Comparison of ENCODE assay signal across 9 mouse cellular contexts in the genomic region with DNA sequence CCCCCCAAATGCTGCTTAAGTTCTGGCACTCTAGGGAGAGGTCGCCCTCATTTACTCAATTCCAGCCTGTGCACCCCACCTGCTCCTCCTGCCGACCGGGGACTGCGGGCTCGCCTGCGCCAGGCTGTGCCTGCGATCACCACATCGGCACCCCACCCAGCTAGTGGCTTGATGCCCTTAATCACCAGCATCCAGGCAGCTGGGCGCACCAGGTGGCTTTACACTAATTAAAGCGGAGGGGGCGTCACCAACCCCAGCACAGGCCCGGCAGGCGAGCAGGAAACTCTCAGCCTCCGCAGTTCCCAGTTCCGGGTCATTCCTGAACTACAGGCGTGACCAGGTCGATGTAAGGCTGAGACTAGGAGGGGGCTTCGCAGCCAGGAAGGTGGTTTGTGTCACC.
DNase-seq lines count a peak whose midpoint lies in the region; ATAC-seq and TF ChIP-seq lines count a peak whose summit lies in the region.
"Had no signal": no experiment of that assay in that cellular context is flagged by ENCODE, and none has a peak within 500 bp of the region (broad histone marks: within the 10 kb centered on the region; RNA-seq: fewer than 3 reads in every experiment).

No protein-coding gene starts in this region.

- no peaks in the 10 kb centered on the region for H3K9me3 ChIP-seq in megakaryocyte, embryonic 14.5 days
- H3K9me3 ChIP-seq in hindbrain, embryonic 10.5 days: no peaks in the 10 kb centered on the region
- H3K9me3 ChIP-seq in stomach, embryonic 15.5 days: no peaks in the 10 kb centered on the region
- H3K9me3 ChIP-seq: limb, embryonic 15.5 days had no signal

- H3K79me2 ChIP-seq in heart, adult 2 months (replicated peaks; ENCODE audit: control insufficient read depth, insufficient read depth, low read length): no peaks in the 10 kb centered on the region

- H3K27me3 ChIP-seq in megakaryocyte, embryonic 14.5 days (replicated peaks): peaks cover 74% of the 10 kb centered on the region
- peaks cover 89% of the 10 kb centered on the region for H3K27me3 ChIP-seq in hindbrain, embryonic 10.5 days (ENCODE audit: insufficient read depth, poor library complexity, severe bottlenecking)
- H3K27me3 ChIP-seq in stomach, embryonic 15.5 days (replicated peaks): peaks cover 39% of the 10 kb centered on the region
- H3K27me3 ChIP-seq in heart, adult 2 months (ENCODE audit: control insufficient read depth, insufficient read depth, low read length): peaks cover 11% of the 10 kb centered on the region

- ATAC-seq in megakaryocyte, adult 5-6 weeks (ENCODE audit: poor library complexity, severe bottlenecking): no peak
- ATAC-seq in stomach, embryonic 15.5 days (ENCODE audit: insufficient read depth, low FRiP score, low read depth): no peak

- TF ChIP-seq EP300 in heart, adult 2 months (IDR thresholded peaks at IDR 0.05; ENCODE audit: insufficient read depth, low read depth, low read length): no peak

- 1% methylated on average over 18 of the region's 18 CpGs for WGBS in hindbrain, embryonic 10.5 days
- 5% methylated on average over 18 of the region's 18 CpGs for WGBS in stomach, embryonic 15.5 days
- 4% methylated on average over 18 of the region's 18 CpGs for WGBS in heart, adult 2 months

- no peak overlapping the region for H3K9ac ChIP-seq in stomach, embryonic 15.5 days
- no peak overlapping the region for H3K9ac ChIP-seq in heart, adult 2 months (ENCODE audit: low read depth, low read length)
- H3K9ac ChIP-seq: limb, embryonic 15.5 days had no signal

- no peaks in the 10 kb centered on the region for H3K36me3 ChIP-seq in megakaryocyte, embryonic 14.5 days (replicated peaks; ENCODE audit: low read length)
- H3K36me3 ChIP-seq in hindbrain, embryonic 10.5 days: no peaks in the 10 kb centered on the region
- no peaks in the 10 kb centered on the region for H3K36me3 ChIP-seq in stomach, embryonic 15.5 days
- H3K36me3 ChIP-seq in heart, adult 2 months (ENCODE audit: control insufficient read depth, insufficient read depth, low read length): no peaks in the 10 kb centered on the region
- H3K36me3 ChIP-seq: limb, embryonic 15.5 days had no signal

- H3K4me3 ChIP-seq in megakaryocyte, embryonic 14.5 days (replicated peaks): peak overlapping the region; percentile 18
- peak overlapping the region; percentile 42 for H3K4me3 ChIP-seq in hindbrain, embryonic 10.5 days
- H3K4me3 ChIP-seq in stomach, embryonic 15.5 days (replicated peaks): peak overlapping the region; percentile 9; the same call in 1 of the 2 replicates
- H3K4me3 ChIP-seq in heart, adult 2 months: no peak overlapping the region
- H3K4me3 ChIP-seq: limb, embryonic 15.5 days had no signal

- H3K4me2 ChIP-seq in stomach, embryonic 15.5 days: peak overlapping the region; percentile 41
- H3K4me2 ChIP-seq: limb, embryonic 15.5 days had no signal

- H3K27ac ChIP-seq in hindbrain, embryonic 10.5 days: peak overlapping the region; percentile 29; the same call in 1 of the 2 replicates
- no peak overlapping the region for H3K27ac ChIP-seq in stomach, embryonic 15.5 days
- no peak overlapping the region for H3K27ac ChIP-seq in heart, adult 2 months
- H3K27ac ChIP-seq: limb, embryonic 15.5 days had no signal

- TF ChIP-seq POLR2A in heart, adult 2 months (IDR thresholded peaks at IDR 0.05; ENCODE audit: insufficient read depth, low read depth, low read length): no peak

- peak; percentile 48 for DNase-seq in hindbrain, embryonic 10.5 days (ENCODE audit: low spot score)
- DNase-seq in mesoderm, embryonic 11.5 days (ENCODE audit: low read depth, low spot score): peak; percentile 58
- no peak for DNase-seq in heart, adult 2 months
- DNase-seq in gastrocnemius, adult 8-10 months (ENCODE audit: low spot score in 2 of 2): no peak
- DNase-seq in heart, postnatal 4 days: no peak

- TF ChIP-seq CTCF in heart, adult 2 months (IDR thresholded peaks at IDR 0.05): no peak

- H3K4me1 ChIP-seq in megakaryocyte, embryonic 14.5 days: peaks cover 4% of the 10 kb centered on the region; the same call in 1 of the 2 replicates
- peaks cover 25% of the 10 kb centered on the region for H3K4me1 ChIP-seq in hindbrain, embryonic 10.5 days (replicated peaks)
- H3K4me1 ChIP-seq in stomach, embryonic 15.5 days: peaks cover 3% of the 10 kb centered on the region; the same call in 1 of the 2 replicates
- H3K4me1 ChIP-seq in heart, adult 2 months (ENCODE audit: control insufficient read depth, insufficient read depth, low read length): no peaks in the 10 kb centered on the region

- intact Hi-C loops in heart, adult 2 months (cut with DNase I): no loop called here

Comparison
In these comparisons a context has a peak if more than half of its experiments do, and no peak if none do; other contexts are left out.
1. DNase-seq: peak in hindbrain, embryonic 10.5 days (single experiment) and mesoderm, embryonic 11.5 days (single experiment); none in heart, adult 2 months (0 of 2), gastrocnemius, adult 8-10 months (0 of 2) and heart, postnatal 4 days (single experiment).